Mouse (Mus musculus) Patski (cell line): ENCODE measurements around the gene Rorc. TPM values are rescaled to one million over a fixed set of nuclear protein-coding genes. Genes with fewer than 3 reads are reported as not detected.

Experiments used
- ATAC-seq: fragments of 100-300 bp; one replicate; pipeline ENCODE4 v1.8.0; 2021
- CTCF ChIA-PET: fragments of 350-600 bp; sonication (Branson Sonifier 250); formaldehyde crosslinking; loops from one replicate; lab custom pipeline; 2022; ENCODE audit warnings: inconsistent platforms; lab: Charles Lee
- POLR2A ChIA-PET: fragments of 350-600 bp; sonication (Branson Sonifier 250); formaldehyde crosslinking; loops from one replicate; lab custom pipeline; 2022; ENCODE audit warnings: antibody characterized with exemption, inconsistent platforms; lab: Charles Lee
- DNase-seq: peaks from one replicate; pipeline ENCODE4 v3.0.0-alpha.2; 2011; ENCODE audit warnings: low read depth, low spot score
- H3K27me3 ChIP-seq: fragments of 371-371 bp; one replicate; pipeline ENCODE4 v1.5.1; 2021
- CTCF ChIP-seq: fragments of 100-300 bp; IDR thresholded peaks from one replicate; pipeline ENCODE4 v1.5.1; 2021
- in situ Hi-C: fragments of 300-500 bp; cut with MboI; formaldehyde crosslinking; loops from 3 replicates; pipeline ENCODE4 v1.11.1; 2018; ENCODE audit warnings: low pct_unique_long_range_greater_than_20kb, mixed read lengths
- polyA plus RNA-seq: library from polyadenylated mRNA; unstranded; gene quantifications from one replicate; pipeline ENCODE4 v1.2.3, GENCODE M21; 2021

The Rorc gene
- polyA plus RNA-seq, 1 experiment from 2014 or later, result 16.1 TPM

DNA sequence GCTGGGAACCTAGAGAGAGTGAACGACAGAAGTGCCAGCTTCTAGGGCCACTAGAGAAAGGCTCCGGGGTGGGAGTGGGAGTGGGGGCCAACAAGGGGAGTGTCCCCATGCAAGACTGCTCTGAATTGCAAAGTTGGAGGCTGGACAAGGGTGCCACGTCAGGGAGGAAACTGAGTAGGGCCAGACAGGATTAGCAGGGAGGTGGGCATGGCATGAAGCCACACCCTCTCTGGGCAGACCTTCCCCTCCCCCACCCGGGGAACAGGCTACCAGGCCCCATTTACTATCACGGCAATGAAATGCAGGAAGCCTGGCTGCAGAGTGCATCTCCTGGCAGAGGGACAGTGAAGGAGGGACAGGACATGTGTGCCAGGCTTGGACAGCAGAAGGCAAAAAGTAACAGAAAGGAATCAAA lies 1.0 kb downstream of the Rorc start:
- no peaks in the 10 kb centered on the region for H3K27me3 ChIP-seq
- POLR2A ChIA-PET, result no interaction called here
- CTCF ChIA-PET, result interaction anchor here (1.0 kb wide), 1 partner anchor 135 kb away, joined by 3 read pairs; no protein-coding TSS in a partner anchor
- no peak for TF ChIP-seq CTCF
- in situ Hi-C loops, result loop anchor here (25.0 kb wide), 1 partner anchor 611 kb away; the partner anchor contains the start of gene Gm5773
- ATAC-seq, result no peak
- no peak for DNase-seq

DNA sequence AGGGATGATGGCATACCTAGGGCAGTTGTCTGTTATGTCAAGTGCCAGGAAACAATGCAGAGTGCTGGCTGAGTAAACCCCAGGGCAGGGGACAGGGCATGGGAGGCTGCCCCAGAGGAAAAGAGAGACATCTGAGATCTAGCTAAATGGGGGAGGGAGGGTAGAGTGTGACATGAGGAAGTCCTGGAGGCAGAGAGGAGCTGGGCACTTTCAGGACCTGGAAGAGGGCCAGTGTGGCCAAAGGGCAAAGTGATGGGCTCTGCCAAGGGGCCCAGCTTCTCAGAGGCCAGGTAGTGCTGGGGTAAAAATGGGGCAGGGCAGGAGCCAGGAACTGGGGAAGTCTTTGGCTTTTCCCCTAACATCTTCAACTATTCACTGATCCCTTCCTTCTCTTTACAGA lies 2.0 kb downstream of the Rorc start:
- H3K27me3 ChIP-seq, result no peaks in the 10 kb centered on the region
- ChIA-PET CTCF (interaction anchor here (1.0 to 1.2 kb wide), 2 partner anchors 66 to 134 kb away, joined by 3 read pairs; no protein-coding TSS in a partner anchor), POLR2A (interaction anchor here (0.7 kb wide), 1 partner anchor 32 kb away, joined by 6 read pairs; no protein-coding TSS in a partner anchor)
- no peak for ATAC-seq
- DNase-seq, result no peak
- in situ Hi-C loops, result loop anchor here (25.0 kb wide), 1 partner anchor 612 kb away; the partner anchor contains the start of gene Gm5773
- TF ChIP-seq CTCF, result no peak

DNA sequence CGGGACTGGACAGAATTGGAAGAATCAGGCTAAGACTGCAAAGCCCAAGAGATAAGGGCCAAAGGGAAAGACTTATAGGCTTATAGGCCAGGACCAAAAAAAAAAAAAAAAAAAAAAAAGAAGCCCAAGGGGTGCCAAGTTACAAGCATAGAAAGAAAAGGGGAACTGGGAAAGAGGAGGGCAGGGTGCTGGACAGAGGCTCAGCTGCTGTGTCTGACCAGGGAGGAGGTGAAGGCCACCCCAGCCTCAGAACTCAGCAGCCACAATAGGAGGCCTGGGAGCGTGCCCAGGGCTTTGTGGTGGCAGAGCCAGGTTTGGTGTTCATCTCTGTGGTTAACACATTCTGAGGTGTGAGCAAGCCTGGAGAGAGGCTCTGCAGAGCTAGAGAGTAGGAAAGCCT lies 2.6 kb downstream of the Rorc start:
- H3K27me3 ChIP-seq, result no peaks in the 10 kb centered on the region
- ChIA-PET POLR2A (interaction anchor here (0.7 kb wide), 1 partner anchor 32 kb away, joined by 6 read pairs; no protein-coding TSS in a partner anchor), CTCF (interaction anchor here (1.1 to 1.2 kb wide), 2 partner anchors 9 to 65 kb away, joined by 3 read pairs; no protein-coding TSS in a partner anchor)
- in situ Hi-C loops, result no loop called here
- no peak for ATAC-seq
- no peak for DNase-seq
- TF ChIP-seq CTCF, result no peak

- ChIA-PET CTCF (interaction anchor here (1.0 to 1.6 kb wide), 4 partner anchors 9 to 65 kb away, joined by 3 to 4 read pairs (median 3); no protein-coding TSS in a partner anchor), POLR2A (interaction anchor here (0.5 kb wide), 1 partner anchor 67 kb away, joined by 3 read pairs; no protein-coding TSS in a partner anchor)
- no peaks in the 10 kb centered on the region for H3K27me3 ChIP-seq
- DNase-seq, result no peak
- in situ Hi-C loops, result no loop called here
- TF ChIP-seq CTCF, result no peak
- ATAC-seq, result no peak
Observed at GRCm38 (mm10) chr3:94375861-94376260, 3.3 kb downstream of the Rorc start.

DNA sequence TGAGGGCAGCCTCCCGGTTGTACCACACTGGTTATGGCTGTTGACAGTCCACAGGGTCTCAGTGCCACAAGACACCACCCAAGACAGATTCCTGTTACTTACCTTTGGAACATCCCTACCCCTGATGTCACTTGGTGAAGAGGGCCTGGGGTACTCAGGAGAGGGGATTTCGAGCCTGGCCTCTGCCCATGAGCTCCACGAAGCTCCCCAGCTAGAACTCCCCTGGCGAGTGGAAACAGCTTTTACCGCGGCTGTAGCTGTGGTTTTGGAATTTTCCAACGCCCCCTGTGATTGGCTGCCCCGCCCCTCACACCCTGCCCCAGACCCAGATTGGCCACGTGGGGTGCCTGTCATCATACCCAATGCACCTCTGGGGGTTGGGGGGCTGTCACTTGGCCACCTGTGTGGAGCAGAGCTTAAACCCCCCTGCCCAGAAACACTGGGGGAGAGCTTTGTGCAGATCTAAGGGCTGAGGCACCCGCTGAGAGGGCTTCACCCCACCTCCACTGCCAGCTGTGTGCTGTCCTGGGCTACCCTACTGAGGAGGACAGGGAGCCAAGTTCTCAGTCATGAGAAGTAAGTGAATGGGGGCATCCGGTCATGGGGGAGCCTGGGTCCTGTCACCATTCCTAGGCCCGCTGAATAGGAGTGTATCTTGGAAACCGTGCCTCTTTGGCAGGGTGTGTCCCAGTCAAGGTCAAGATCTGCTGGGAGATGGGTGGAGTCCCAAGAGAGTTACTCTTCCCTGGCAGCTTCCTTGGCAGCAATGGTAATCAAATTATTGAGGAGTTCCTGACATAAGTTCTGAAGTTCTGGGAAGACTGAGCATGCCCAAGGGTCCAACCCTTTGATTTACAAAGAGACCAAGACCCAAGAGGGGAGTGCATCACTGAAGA lies 4.7 kb downstream of the Rorc start:
- in situ Hi-C loops, result no loop called here
- DNase-seq (no peak), ATAC-seq (no peak)
- no peak for TF ChIP-seq CTCF
- ChIA-PET POLR2A (interaction anchor here (1.2 kb wide), 1 partner anchor 66 kb away, joined by 6 read pairs; the partner anchor contains the start of genes Mrpl9 and Oaz3), CTCF (interaction anchor here (1.0 to 1.7 kb wide), 4 partner anchors 10 to 24 kb away, joined by 3 to 5 read pairs (median 4); no protein-coding TSS in a partner anchor)
- H3K27me3 ChIP-seq, result no peaks in the 10 kb centered on the region

GRCm38 (mm10) chr3:94379831-94380510 lies 7.4 kb downstream of the Rorc start:
- TF ChIP-seq CTCF, result no peak
- DNase-seq, result no peak
- ChIA-PET POLR2A (no interaction called here), CTCF (interaction anchor here (1.5 to 1.9 kb wide), 2 partner anchors 13 to 61 kb away, joined by 4 read pairs; no protein-coding TSS in a partner anchor)
- in situ Hi-C loops, result no loop called here
- H3K27me3 ChIP-seq, result no peaks in the 10 kb centered on the region
- ATAC-seq, result no peak

DNA sequence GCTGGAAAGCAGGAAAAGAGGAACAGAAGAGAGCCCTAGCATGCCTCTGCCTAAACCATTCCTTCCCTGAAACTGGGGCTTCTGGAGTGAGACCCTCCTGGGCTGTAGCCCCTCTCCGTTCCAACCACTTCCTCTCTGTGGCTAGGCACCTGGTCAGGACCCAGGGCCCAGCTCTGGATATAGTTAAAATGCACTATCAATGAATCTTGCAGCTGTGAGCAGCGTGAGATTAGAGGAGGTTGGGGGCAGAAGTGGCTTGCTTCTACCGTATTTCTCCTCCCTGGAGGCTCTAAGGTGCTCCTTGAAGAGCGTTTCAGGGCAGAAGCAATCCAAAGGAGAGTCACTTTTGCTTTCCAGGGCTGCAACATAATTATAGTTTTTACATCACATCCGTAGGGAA lies 9.7 kb downstream of the Rorc start:
- no peak for TF ChIP-seq CTCF
- H3K27me3 ChIP-seq, result no peaks in the 10 kb centered on the region
- in situ Hi-C loops, result no loop called here
- ATAC-seq (no peak), DNase-seq (no peak)
- CTCF ChIA-PET, result interaction anchor here (1.2 to 3.9 kb wide), 5 partner anchors 9 to 58 kb away, joined by 3 to 15 read pairs (median 4); no protein-coding TSS in a partner anchor
- POLR2A ChIA-PET, result interaction anchor here (0.7 to 1.0 kb wide), 2 partner anchors 15 to 1655 kb away, joined by 3 to 6 read pairs; no protein-coding TSS in a partner anchor

- H3K27me3 ChIP-seq, result no peaks in the 10 kb centered on the region
- ChIA-PET POLR2A (interaction anchor here (1.0 kb wide), 1 partner anchor 16 kb away, joined by 3 read pairs; no protein-coding TSS in a partner anchor), CTCF (interaction anchor here (1.2 to 3.9 kb wide), 3 partner anchors 8 to 65 kb away, joined by 3 to 15 read pairs (median 3); no protein-coding TSS in a partner anchor)
- ATAC-seq, result no peak
- no peak for TF ChIP-seq CTCF
- no peak for DNase-seq
- in situ Hi-C loops, result no loop called here
Observed at GRCm38 (mm10) chr3:94383476-94383875, 10.9 kb downstream of the Rorc start.

DNA sequence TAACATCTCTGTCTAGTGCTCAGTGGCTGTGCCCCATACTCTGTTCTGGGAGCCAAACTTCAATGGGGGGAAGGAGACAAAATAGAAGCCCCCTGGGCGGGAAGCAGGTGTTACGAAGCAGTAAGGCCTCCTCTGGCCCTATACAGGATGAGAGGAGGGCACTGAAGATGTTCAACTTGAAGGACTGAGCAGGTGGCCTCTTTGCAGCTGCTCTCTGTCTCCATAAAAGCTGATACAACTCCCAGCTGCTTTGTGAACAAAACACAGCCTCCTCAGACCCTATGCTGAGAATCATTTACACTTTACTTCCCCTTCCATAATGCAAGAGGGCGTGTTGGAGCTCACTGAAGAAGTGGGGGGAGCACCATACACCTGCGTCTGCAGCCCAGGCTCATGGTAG lies 14.1 kb downstream of the Rorc start:
- no peak for ATAC-seq
- in situ Hi-C loops, result no loop called here
- POLR2A ChIA-PET, result no interaction called here

GRCm38 (mm10) chr3:94387391-94387790 lies 14.8 kb downstream of the Rorc start:
- CTCF ChIA-PET, result no interaction called here
- POLR2A ChIA-PET, result no interaction called here
- in situ Hi-C loops, result no loop called here
- no peak for DNase-seq
- H3K27me3 ChIP-seq, result no peaks in the 10 kb centered on the region
- TF ChIP-seq CTCF, result no peak
- no peak for ATAC-seq

More for the DNA sequence above, 14.1 kb downstream of the Rorc start:
- CTCF ChIA-PET, result no interaction called here
- no peaks in the 10 kb centered on the region for H3K27me3 ChIP-seq
- no peak for TF ChIP-seq CTCF
- no peak for DNase-seq
